Mouse (Mus musculus) ES-Bruce4 (cell line): Measurements from ENCODE around the gene Recql. TPM values are rescaled to one million over a fixed set of nuclear protein-coding genes. Genes with fewer than 3 reads are reported as not detected.

Experiments
- H3K27ac ChIP-seq: 2 replicates; pipeline ENCODE4 v1.5.1; 2012; ENCODE audit warnings: low read length, inconsistent platforms; ENCODE audit not compliant: insufficient read depth
- H3K27me3 ChIP-seq: 2 replicates; pipeline ENCODE4 v1.6.1; 2012; ENCODE audit warnings: mild to moderate bottlenecking, low read length, inconsistent platforms; ENCODE audit not compliant: control insufficient read depth, poor library complexity, insufficient read depth, severe bottlenecking
- H3K36me3 ChIP-seq: 2 replicates; pipeline ENCODE4 v1.6.1; 2012; ENCODE audit warnings: inconsistent platforms, mild to moderate bottlenecking, low read length, moderate library complexity; ENCODE audit not compliant: control insufficient read depth, poor library complexity, insufficient read depth, severe bottlenecking
- H3K4me1 ChIP-seq: one replicate; pipeline ENCODE4 v1.8.1; 2011; ENCODE audit warnings: low read length; ENCODE audit not compliant: control insufficient read depth, insufficient read depth
- H3K4me3 ChIP-seq: 2 replicates; pipeline ENCODE4 v1.5.1; 2011; ENCODE audit warnings: low read depth, mild to moderate bottlenecking, low read length
- H3K9ac ChIP-seq: 2 replicates; pipeline ENCODE4 v1.6.1; 2012; ENCODE audit warnings: low read depth, mild to moderate bottlenecking, inconsistent platforms; ENCODE audit not compliant: poor library complexity, severe bottlenecking
- H3K9me3 ChIP-seq: replicated peaks from 2 replicates; pipeline ENCODE4 v1.6.1; 2012; ENCODE audit warnings: mild to moderate bottlenecking, low read length, inconsistent platforms; ENCODE audit not compliant: control insufficient read depth, poor library complexity, insufficient read depth, severe bottlenecking
- CTCF ChIP-seq: IDR thresholded peaks from one replicate; pipeline ENCODE4 v1.8.1; 2011; ENCODE audit warnings: low read depth, low read length
- EP300 ChIP-seq: IDR thresholded peaks from 2 replicates; pipeline ENCODE4 v1.6.1; 2011; ENCODE audit warnings: low read depth, low read length; ENCODE audit not compliant: insufficient read depth
- POLR2A ChIP-seq: IDR thresholded peaks from one replicate; pipeline ENCODE4 v1.8.1; 2011; ENCODE audit warnings: low read length; ENCODE audit not compliant: insufficient read depth
- polyA plus RNA-seq: library from polyadenylated mRNA; stranded (reverse); fragments of >200 nt; gene quantifications from 2 replicates; pipeline ENCODE4 v1.2.4, GENCODE M21; 2011; ENCODE audit warnings: low read depth; ENCODE audit not compliant: missing spikeins, insufficient read depth, insufficient read length

The Recql gene
- polyA plus RNA-seq, 1 experiment, result 55.0 TPM

DNA sequence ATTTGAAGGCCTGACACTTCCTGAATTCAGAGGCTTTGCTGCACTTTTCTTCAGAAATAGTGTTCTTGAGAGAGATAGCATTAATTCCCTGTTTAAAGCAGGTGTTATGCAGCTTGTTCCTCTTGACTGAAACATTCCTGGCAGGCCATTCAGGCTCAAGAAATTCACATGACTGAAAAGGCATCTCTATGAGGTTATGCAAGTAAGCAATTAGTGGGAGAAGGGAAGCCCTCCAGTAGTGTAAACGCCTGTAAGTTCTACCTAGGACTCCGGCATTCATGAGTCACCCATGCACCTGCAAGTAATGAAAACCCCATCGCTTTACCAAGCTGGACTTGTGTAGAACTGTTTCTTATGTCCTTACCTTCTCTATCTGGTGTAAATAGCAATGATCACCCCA is 17.3 kb downstream of the Recql start:
- H3K4me1 ChIP-seq, result no peaks in the 10 kb centered on the region
- H3K36me3 ChIP-seq, result peaks cover 17% of the 10 kb centered on the region
- no peak overlapping the region for H3K4me3 ChIP-seq
- H3K9ac ChIP-seq, result no peak overlapping the region
- H3K9me3 ChIP-seq, result no peaks in the 10 kb centered on the region
- H3K27me3 ChIP-seq, result no peaks in the 10 kb centered on the region
- TF ChIP-seq CTCF, result no peak
- no peak overlapping the region for H3K27ac ChIP-seq

DNA sequence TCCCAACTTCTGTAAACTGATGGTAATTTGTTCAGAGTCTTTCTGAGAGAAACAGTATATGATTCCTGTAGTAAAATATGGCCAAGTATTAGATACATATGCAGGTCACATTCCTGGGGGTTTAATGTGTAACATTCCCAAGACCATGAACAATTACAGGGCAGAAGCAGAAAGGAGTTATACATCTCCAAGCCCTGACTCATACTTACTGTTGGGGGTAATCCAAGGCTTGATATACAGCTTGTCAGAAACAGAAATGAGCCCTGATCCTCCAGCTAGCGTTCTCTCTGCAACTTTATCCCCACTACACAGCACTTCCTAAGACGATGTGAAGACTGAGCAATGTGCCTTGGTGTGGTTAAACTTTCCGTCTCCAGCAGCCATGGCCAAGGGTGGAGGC is 19.3 kb downstream of the Recql start:
- H3K9me3 ChIP-seq, result no peaks in the 10 kb centered on the region
- TF ChIP-seq EP300, result no peak
- TF ChIP-seq CTCF, result no peak
- TF ChIP-seq POLR2A, result no peak
- no peak overlapping the region for H3K27ac ChIP-seq
- no peak overlapping the region for H3K4me3 ChIP-seq
- H3K9ac ChIP-seq, result no peak overlapping the region
- no peaks in the 10 kb centered on the region for H3K27me3 ChIP-seq
- peaks cover 21% of the 10 kb centered on the region for H3K36me3 ChIP-seq
- H3K4me1 ChIP-seq, result no peaks in the 10 kb centered on the region

DNA sequence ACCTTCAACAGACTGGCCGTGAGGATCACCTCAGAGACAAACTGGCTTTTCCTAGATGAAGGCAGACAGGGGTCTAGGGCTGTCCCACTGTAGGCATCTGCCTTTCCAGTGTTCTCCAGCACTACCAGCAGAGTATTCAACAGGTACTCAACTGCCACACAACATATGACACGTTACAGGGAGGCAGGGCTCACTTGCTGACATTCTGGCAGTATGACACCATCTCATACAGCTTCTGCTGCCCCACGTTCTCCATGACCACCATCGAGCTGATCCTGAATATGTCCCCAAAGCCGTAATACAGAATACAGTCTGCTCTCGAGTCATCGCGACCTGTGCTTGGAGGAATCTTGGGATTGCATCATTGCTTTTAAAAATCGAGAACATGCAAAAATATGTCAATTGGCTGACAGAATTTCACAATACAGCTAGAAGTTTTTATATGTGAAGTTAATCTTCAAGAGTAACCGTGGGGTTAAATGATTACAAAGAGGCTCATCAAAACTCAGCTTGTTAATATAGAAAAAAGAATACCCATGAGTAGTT is 20.3 kb downstream of the Recql start:
- H3K36me3 ChIP-seq, result peaks cover 22% of the 10 kb centered on the region
- TF ChIP-seq EP300 (no peak), POLR2A (no peak), CTCF (no peak)

DNA sequence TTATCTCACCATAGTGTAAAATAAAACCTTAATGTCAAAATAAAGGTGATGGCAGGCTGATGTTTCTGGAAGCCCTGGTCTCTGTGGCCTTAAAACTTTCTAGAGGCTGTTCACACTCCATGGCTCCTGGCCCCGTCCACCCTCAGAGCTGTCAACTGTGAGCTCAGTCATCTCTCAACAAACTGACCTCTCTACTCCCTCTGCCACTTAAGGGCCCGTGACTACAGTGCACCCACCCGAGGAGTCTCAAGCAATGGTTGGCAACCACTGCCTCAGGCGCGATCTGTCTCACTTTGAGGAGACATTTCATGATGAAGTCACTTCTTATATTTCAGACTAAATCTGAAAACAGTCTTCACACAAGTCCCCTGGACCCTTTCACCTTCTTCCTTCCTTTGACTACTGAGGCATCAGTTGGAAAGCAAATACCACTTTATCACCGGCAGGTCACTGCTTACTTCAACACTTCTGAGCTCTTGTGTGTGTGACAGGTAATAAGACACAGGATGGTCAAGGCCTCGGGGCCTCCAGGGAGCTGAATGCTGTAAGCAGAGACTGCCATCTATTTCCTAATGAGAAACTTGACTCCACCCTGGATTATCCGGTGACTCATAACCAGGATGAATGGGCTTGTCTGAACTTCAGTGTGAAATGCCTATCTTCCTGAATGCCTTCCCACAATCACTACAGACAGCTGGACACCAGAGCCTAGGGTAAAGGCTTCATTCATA is 21.0 kb downstream of the Recql start:
- Histone ChIP-seq H3K4me1 (no peaks in the 10 kb centered on the region), H3K36me3 (peaks cover 23% of the 10 kb centered on the region), H3K9ac (no peak overlapping the region), H3K27me3 (no peaks in the 10 kb centered on the region), H3K9me3 (no peaks in the 10 kb centered on the region), H3K27ac (no peak overlapping the region), H3K4me3 (no peak overlapping the region)
- TF ChIP-seq POLR2A, result no peak
- TF ChIP-seq CTCF, result no peak
- no peak for TF ChIP-seq EP300

More for the DNA sequence above, 20.3 kb downstream of the Recql start:
- no peaks in the 10 kb centered on the region for H3K27me3 ChIP-seq
- no peaks in the 10 kb centered on the region for H3K9me3 ChIP-seq
- no peaks in the 10 kb centered on the region for H3K4me1 ChIP-seq
- H3K9ac ChIP-seq, result no peak overlapping the region
- no peak overlapping the region for H3K27ac ChIP-seq
- H3K4me3 ChIP-seq, result no peak overlapping the region

DNA sequence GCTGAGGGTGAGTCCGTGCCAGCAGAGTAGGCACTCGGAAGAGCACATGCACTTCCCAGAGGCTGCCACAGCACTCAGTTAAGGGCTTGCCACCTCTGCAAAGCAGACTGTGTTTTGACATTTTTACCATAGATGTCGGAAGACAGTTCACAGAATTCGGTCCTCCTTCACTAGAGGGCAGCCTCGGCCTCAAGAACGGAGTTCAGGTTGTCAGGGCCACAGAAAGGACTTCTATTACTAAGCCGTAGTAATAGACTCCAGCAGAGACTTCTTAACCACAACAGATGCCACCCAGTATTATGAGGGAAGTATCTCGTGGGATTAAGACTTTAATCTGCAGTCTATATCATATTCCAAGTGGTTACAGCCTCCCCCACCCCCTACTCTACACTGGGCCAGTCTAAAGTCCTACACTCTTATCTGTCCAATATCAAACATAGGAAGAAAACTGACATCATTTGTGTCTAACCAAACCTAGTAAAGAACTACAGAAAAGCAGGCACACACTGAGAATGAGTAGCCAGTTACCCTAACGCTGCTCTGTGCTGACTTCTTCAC is 23.8 kb downstream of the Recql start:
- no peak overlapping the region for H3K9ac ChIP-seq
- peaks cover 19% of the 10 kb centered on the region for H3K36me3 ChIP-seq
- H3K27me3 ChIP-seq, result no peaks in the 10 kb centered on the region

DNA sequence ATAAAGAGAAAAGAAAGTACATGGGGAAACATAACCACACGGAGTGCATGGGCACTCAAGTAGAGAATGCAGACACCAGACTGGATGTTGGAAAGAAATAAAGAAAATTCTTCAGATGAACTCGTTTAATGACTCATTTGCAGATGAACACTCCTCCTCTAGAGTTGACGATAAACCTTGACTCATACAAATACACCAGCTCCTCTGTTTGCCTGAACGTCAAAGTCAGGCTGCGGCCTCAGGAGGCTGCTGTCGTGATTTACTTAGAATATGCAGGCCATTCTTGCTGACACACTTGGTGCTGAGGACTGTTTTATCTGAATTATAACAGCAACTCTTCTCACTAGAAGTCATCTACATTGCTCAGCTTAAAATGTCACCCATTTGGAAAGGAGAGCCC is 24.9 kb downstream of the Recql start:
- TF ChIP-seq EP300 (no peak), POLR2A (no peak), CTCF (no peak)
- no peak overlapping the region for H3K9ac ChIP-seq
- H3K4me3 ChIP-seq, result no peak overlapping the region
- no peaks in the 10 kb centered on the region for H3K4me1 ChIP-seq
- H3K27ac ChIP-seq, result no peak overlapping the region
- H3K36me3 ChIP-seq, result peaks cover 13% of the 10 kb centered on the region
- no peaks in the 10 kb centered on the region for H3K9me3 ChIP-seq
- H3K27me3 ChIP-seq, result no peaks in the 10 kb centered on the region

More for the DNA sequence above, 23.8 kb downstream of the Recql start:
- H3K27ac ChIP-seq, result no peak overlapping the region
- H3K4me1 ChIP-seq, result no peaks in the 10 kb centered on the region
- no peaks in the 10 kb centered on the region for H3K9me3 ChIP-seq
- TF ChIP-seq EP300 (no peak), CTCF (peak; percentile 42)
- H3K4me3 ChIP-seq, result no peak overlapping the region
